ENCODE assay signal across 8 mouse cellular contexts in the genomic region with DNA sequence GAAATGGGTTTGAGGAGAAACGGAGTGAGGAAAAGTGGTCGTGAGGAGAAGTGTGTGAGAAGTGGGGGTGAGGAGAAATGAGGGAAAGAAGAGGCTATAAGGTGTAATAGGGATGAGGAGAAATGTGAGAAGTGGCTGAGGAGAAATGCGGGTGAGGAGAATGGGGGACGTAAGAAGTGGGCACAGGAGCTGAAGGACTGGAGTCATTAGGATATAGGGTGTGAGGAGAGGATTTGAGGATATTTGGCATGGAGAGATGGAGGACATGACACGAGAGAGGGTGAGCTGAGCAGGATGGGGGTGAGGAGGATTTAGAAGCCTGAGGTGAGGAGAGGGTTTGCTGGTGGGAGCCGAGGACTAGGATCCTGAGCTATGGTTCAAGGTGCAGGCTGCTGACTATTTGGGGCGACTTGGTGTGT. TPM values are rescaled to one million over a fixed set of nuclear protein-coding genes. Genes with fewer than 3 reads are reported as not detected.
DNase-seq lines count a peak whose midpoint lies in the region; ATAC-seq and TF ChIP-seq lines count a peak whose summit lies in the region.
"Had no signal": no experiment of that assay in that cellular context is flagged by ENCODE, and none has a peak within 500 bp of the region (broad histone marks: within the 10 kb centered on the region; RNA-seq: fewer than 3 reads in every experiment).

No protein-coding gene starts in this region.

- peaks cover 8% of the 10 kb centered on the region for H3K27me3 ChIP-seq in lung, embryonic 14.5 days (ENCODE audit: insufficient read depth, low read length)
- peaks cover 22% of the 10 kb centered on the region for H3K27me3 ChIP-seq in forebrain, embryonic 12.5 days
- peaks cover 17% of the 10 kb centered on the region for H3K27me3 ChIP-seq in limb, embryonic 12.5 days
- peaks cover 5% of the 10 kb centered on the region for H3K27me3 ChIP-seq in small intestine, adult 2 months (ENCODE audit: control insufficient read depth, insufficient read depth, low read length)

- H3K9me3 ChIP-seq in lung, embryonic 14.5 days (ENCODE audit: low read depth, low read length): no peaks in the 10 kb centered on the region
- no peaks in the 10 kb centered on the region for H3K9me3 ChIP-seq in forebrain, embryonic 12.5 days
- no peaks in the 10 kb centered on the region for H3K9me3 ChIP-seq in limb, embryonic 12.5 days

- TF ChIP-seq CTCF in lung, embryonic 14.5 days (IDR thresholded peaks at IDR 0.05; ENCODE audit: low read depth): no peak
- TF ChIP-seq CTCF in small intestine, adult 2 months (IDR thresholded peaks at IDR 0.05; ENCODE audit: extremely low read depth, insufficient read length, insufficient replicate concordance, low read depth, low read length): no peak

- no peaks in the 10 kb centered on the region for H3K4me1 ChIP-seq in lung, embryonic 14.5 days (ENCODE audit: insufficient read depth)
- peaks cover 7% of the 10 kb centered on the region; the same call in 1 of the 2 replicates for H3K4me1 ChIP-seq in forebrain, embryonic 12.5 days
- 0 out of 2 replicates have a peak, but pooled peaks cover 5% of the 10 kb centered on the region for H3K4me1 ChIP-seq in limb, embryonic 12.5 days (replicated peaks)
- H3K4me1 ChIP-seq in small intestine, adult 2 months (ENCODE audit: control insufficient read depth, insufficient read depth, insufficient read length, low read length): no peaks in the 10 kb centered on the region

- TF ChIP-seq POLR2A in small intestine, adult 2 months (IDR thresholded peaks at IDR 0.05; ENCODE audit: low read depth, low read length): no peak

- 29% methylated on average over 7 of the region's 7 CpGs for WGBS in lung, embryonic 14.5 days
- WGBS in forebrain, embryonic 12.5 days: 35% methylated on average over 7 of the region's 7 CpGs
- 37% methylated on average over 7 of the region's 7 CpGs for WGBS in limb, embryonic 12.5 days
- WGBS in small intestine, adult 2 months: 39% methylated on average over 7 of the region's 7 CpGs

- peak overlapping the region; percentile 82 for H3K4me2 ChIP-seq in lung, embryonic 14.5 days
- H3K4me2 ChIP-seq in forebrain, embryonic 12.5 days: peak overlapping the region; percentile 86
- peak overlapping the region; percentile 90 for H3K4me2 ChIP-seq in limb, embryonic 12.5 days

- peak overlapping the region; percentile 36 for H3K9ac ChIP-seq in lung, embryonic 14.5 days
- peak overlapping the region; percentile 59 for H3K9ac ChIP-seq in forebrain, embryonic 12.5 days
- H3K9ac ChIP-seq in limb, embryonic 12.5 days (replicated peaks): peak overlapping the region; percentile 58

- peak overlapping the region; percentile 44 for H3K4me3 ChIP-seq in lung, embryonic 14.5 days (ENCODE audit: low read depth, low read length)
- peak overlapping the region; percentile 52 for H3K4me3 ChIP-seq in forebrain, embryonic 12.5 days (replicated peaks)
- H3K4me3 ChIP-seq in limb, embryonic 12.5 days (replicated peaks): peak overlapping the region; percentile 53
- peak overlapping the region; percentile 57 for H3K4me3 ChIP-seq in small intestine, adult 2 months (ENCODE audit: low read depth, low read length)

- no peak overlapping the region for H3K27ac ChIP-seq in lung, embryonic 14.5 days (ENCODE audit: low read depth)
- H3K27ac ChIP-seq in forebrain, embryonic 12.5 days: no peak overlapping the region
- no peak overlapping the region for H3K27ac ChIP-seq in limb, embryonic 12.5 days
- H3K27ac ChIP-seq in small intestine, adult 2 months (ENCODE audit: insufficient read depth, low read depth, low read length): no peak overlapping the region

- ATAC-seq in lung, embryonic 14.5 days (ENCODE audit: insufficient read depth): peak; percentile 58
- ATAC-seq in forebrain, embryonic 12.5 days (ENCODE audit: low FRiP score): peak; percentile 55
- 0 out of 2 replicates have a peak, but pooled peaks have one; percentile 56 for ATAC-seq in limb, embryonic 12.5 days (ENCODE audit: insufficient number of reproducible peaks, insufficient read depth, low FRiP score, low TSS enrichment, low read depth)

- H3K36me3 ChIP-seq in lung, embryonic 14.5 days (ENCODE audit: insufficient read depth): no peaks in the 10 kb centered on the region
- H3K36me3 ChIP-seq in forebrain, embryonic 12.5 days (replicated peaks): no peaks in the 10 kb centered on the region
- no peaks in the 10 kb centered on the region for H3K36me3 ChIP-seq in limb, embryonic 12.5 days
- H3K36me3 ChIP-seq in small intestine, adult 2 months (ENCODE audit: control insufficient read depth, insufficient read depth, low read length): no peaks in the 10 kb centered on the region

- DNase-seq in lung, embryonic 14.5 days: no peak
- DNase-seq in lung, postnatal 36 days: no peak
- no peak for DNase-seq in left cerebral cortex, adult 18-20 months (ENCODE audit: low spot score in 2 of 2)
- no peak for DNase-seq in adipocyte (ENCODE audit: low spot score)

RNA-seq across cellular contexts. Expression of a gene that starts 0.5 kb away (rescaled TPM):
- 17.1 and 23.6 TPM in 2 replicates for polyA plus RNA-seq in lung, embryonic 14.5 days (2014; fragmentation: Nextera tagmentation; extraction: Ambion mirVana)
- 23.6 and 25.6 TPM in 2 replicates for polyA plus RNA-seq in forebrain, embryonic 12.5 days (2016; fragmentation: Nextera tagmentation; extraction: Ambion mirVana)
- 19.6 and 21.8 TPM in 2 replicates for polyA plus RNA-seq in limb, embryonic 12.5 days (2016; fragmentation: Nextera tagmentation; extraction: Ambion mirVana)
- polyA plus RNA-seq in small intestine, adult 2 months (2012; rRNA removed): 0.25 TPM in 1 of 2 replicates, not detected in the other
- 1 to 10 TPM in 1 of 2 experiments, under 1 TPM in 1; 0.88 to 1.0 TPM for total RNA-seq in left cerebral cortex, adult 18-20 months (2021)

RNA-seq across cellular contexts. Expression of a gene that starts 0.6 kb away (rescaled TPM):
- not detected in 2 replicates for polyA plus RNA-seq in lung, embryonic 14.5 days (2014; fragmentation: Nextera tagmentation; extraction: Ambion mirVana)
- polyA plus RNA-seq in forebrain, embryonic 12.5 days (2016; fragmentation: Nextera tagmentation; extraction: Ambion mirVana): not detected in 2 replicates
- polyA plus RNA-seq in limb, embryonic 12.5 days (2016; fragmentation: Nextera tagmentation; extraction: Ambion mirVana): not detected in 2 replicates
- polyA plus RNA-seq in small intestine, adult 2 months (2012; rRNA removed): not detected in 2 replicates
- total RNA-seq in left cerebral cortex, adult 18-20 months (2021): not detected
- total RNA-seq: left cerebral cortex, postnatal 14 days had no signal

RNA-seq across cellular contexts. Expression of a gene that starts 55.5 kb away (rescaled TPM):
- 45.9 and 51.5 TPM in 2 replicates for polyA plus RNA-seq in lung, embryonic 14.5 days (2014; fragmentation: Nextera tagmentation; extraction: Ambion mirVana)
- 39.7 and 46.3 TPM in 2 replicates for polyA plus RNA-seq in forebrain, embryonic 12.5 days (2016; fragmentation: Nextera tagmentation; extraction: Ambion mirVana)
- polyA plus RNA-seq in limb, embryonic 12.5 days (2016; fragmentation: Nextera tagmentation; extraction: Ambion mirVana): 46.1 and 49.3 TPM in 2 replicates
- polyA plus RNA-seq in small intestine, adult 2 months (2012; rRNA removed): 4.0 and 5.9 TPM in 2 replicates
- 10 to 100 TPM; 49.6 to 49.8 TPM for total RNA-seq in left cerebral cortex, adult 18-20 months (2021)

Comparison
In these comparisons a context has a peak if more than half of its experiments do, and no peak if none do; other contexts are left out.
1. RNA of a gene that starts 0.5 kb away (polyA plus RNA-seq): 23.6 to 25.6 TPM in forebrain, embryonic 12.5 days, 19.6 to 21.8 TPM in limb, embryonic 12.5 days and 17.1 to 23.6 TPM in lung, embryonic 14.5 days; 0.25 TPM in small intestine, adult 2 months; every median in the first group is over 10 times any median in the second.
2. Peak in every context shown above with its lines, with median percentiles within 50 percentile points of each other: ATAC-seq, H3K4me2 ChIP-seq, H3K4me3 ChIP-seq and H3K9ac ChIP-seq.